Mouse (Mus musculus): ENCODE results near the gene Pip5k1c.

GRCm38 (mm10) chr10:81328386-81328785 lies 35.6 kb downstream of the Pip5k1c start, which contains the start of gene Tbxa2r:
- no peak for TF ChIP-seq GATA1 (IDR thresholded peaks at IDR 0.05; ENCODE audit: borderline replicate concordance, low read length)
- no peak for TF ChIP-seq FLI1 (IDR thresholded peaks at IDR 0.05; ENCODE audit: low read length)

Measured in megakaryocyte, embryonic 14.5 days (primary cell).